Mouse (Mus musculus) ES-E14 (cell line): Measurements from ENCODE around the gene Gpld1. TPM values are rescaled to one million over a fixed set of nuclear protein-coding genes. Genes with fewer than 3 reads are reported as not detected.
"Not testable (repeated sequence)": the region's sequence is repeated elsewhere in the genome, so short reads cannot be mapped to it uniquely, and the experiment has no call there.

ENCODE experiments used
- DNase-seq: peaks from one replicate; pipeline ENCODE4 v3.0.0-alpha.2; 2013; ENCODE audit warnings: low read depth, low spot score
- H3K27ac ChIP-seq: 2 replicates; pipeline ENCODE4 v1.5.1; 2012; ENCODE audit warnings: low read depth, mild to moderate bottlenecking, low read length, moderate library complexity, mixed read lengths; ENCODE audit not compliant: poor library complexity, insufficient read depth, severe bottlenecking
- H3K36me3 ChIP-seq: 2 replicates; pipeline ENCODE4 v1.6.1; 2012; ENCODE audit warnings: mild to moderate bottlenecking, low read length, moderate library complexity, mixed read lengths; ENCODE audit not compliant: control insufficient read depth, poor library complexity, insufficient read depth, severe bottlenecking
- H3K4me1 ChIP-seq, 2 experiments: fragments of 150-350 bp in 1 of 2; sonication (generic) in 1 of 2; 2 replicates each; pipeline ENCODE4 v1.6.1; 2012; ENCODE audit warnings: low read length in 2 of 2, mild to moderate bottlenecking in 1 of 2, mixed read lengths in 1 of 2; ENCODE audit not compliant: control insufficient read depth in 2 of 2, insufficient read depth in 2 of 2, poor library complexity in 1 of 2
- H3K4me3 ChIP-seq, 2 experiments: fragments of 150-350 bp in 1 of 2; sonication (generic) in 1 of 2; 2 replicates each; pipeline ENCODE4 v1.5.1; 2012; ENCODE audit warnings: low read length in 2 of 2, low read depth in 1 of 2, mild to moderate bottlenecking in 1 of 2, mixed read lengths in 1 of 2; ENCODE audit not compliant: insufficient read depth in 1 of 2, poor library complexity in 1 of 2, severe bottlenecking in 1 of 2
- H3K9ac ChIP-seq: 2 replicates; pipeline ENCODE4 v1.6.1; 2012; ENCODE audit warnings: low read depth, mild to moderate bottlenecking, low read length, mixed read lengths; ENCODE audit not compliant: poor library complexity, insufficient read depth, severe bottlenecking
- H3K9me3 ChIP-seq: fragments of 150-350 bp; sonication (generic); 2 replicates; pipeline ENCODE4 v1.6.1; 2012; ENCODE audit warnings: low read depth, mild to moderate bottlenecking, low read length; ENCODE audit not compliant: control insufficient read depth, insufficient read depth
- CHD2 ChIP-seq: IDR thresholded peaks from 2 replicates; pipeline ENCODE4 v1.6.1; 2014; ENCODE audit warnings: mild to moderate bottlenecking, low read depth, low read length, inconsistent platforms
- HCFC1 ChIP-seq: IDR thresholded peaks from 2 replicates; pipeline ENCODE4 v1.6.1; 2012; ENCODE audit warnings: low read length, inconsistent platforms, borderline replicate concordance; ENCODE audit not compliant: insufficient read depth
- MAFK ChIP-seq: IDR thresholded peaks from 2 replicates; pipeline ENCODE4 v1.6.1; 2014; ENCODE audit warnings: mild to moderate bottlenecking, low read depth, low read length, inconsistent platforms; ENCODE audit not compliant: insufficient read depth
- ZC3H11A ChIP-seq: IDR thresholded peaks from 2 replicates; pipeline ENCODE4 v1.6.1; 2012; ENCODE audit warnings: low read depth, mild to moderate bottlenecking, inconsistent platforms, low read length, borderline replicate concordance
- ZNF384 ChIP-seq: IDR thresholded peaks from 2 replicates; pipeline ENCODE4 v1.6.1; 2012; ENCODE audit warnings: low read depth, low read length, inconsistent platforms
- in situ Hi-C, 2 experiments: fragments of 600-800 bp; cut with MboI; formaldehyde crosslinking; loops; one replicate each; pipeline ENCODE4 v1.15.1; 2025; ENCODE audit warnings: low sequenced_read_pairs in 2 of 2, inconsistent platforms in 1 of 2; ENCODE audit not compliant: unreplicated experiment in 2 of 2
- total RNA-seq: library from RNA; depleted of rRNA; stranded (reverse); fragments of 300-350 nt; gene quantifications from 2 replicates; pipeline ENCODE4 v1.2.3, GENCODE M21; 2012

Gpld1 gene
- total RNA-seq, 1 experiment, result 0.67 TPM

DNA sequence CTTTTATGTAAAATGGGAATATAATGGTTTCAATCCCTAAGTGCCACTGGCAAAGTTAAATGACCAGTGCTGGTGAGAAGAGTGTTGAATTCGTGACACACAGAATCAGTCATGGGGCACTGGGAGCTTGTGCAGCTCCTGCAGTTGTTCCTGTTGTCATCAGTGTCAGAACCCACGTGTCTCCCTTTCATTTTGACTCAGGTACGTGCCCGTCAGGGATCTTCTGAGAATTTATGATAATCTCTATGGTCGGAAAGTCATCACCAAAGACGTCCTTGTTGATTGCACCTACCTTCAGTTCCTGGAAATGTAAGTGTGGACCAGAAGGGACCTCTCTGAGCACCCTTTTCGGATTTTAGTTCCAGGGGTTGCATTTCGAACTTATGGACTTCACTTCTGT is 19.2 kb downstream of the Gpld1 start:
- no peak overlapping the region for H3K4me3 ChIP-seq
- H3K27ac ChIP-seq, result no peak overlapping the region
- peaks cover 1 to 6% of the 10 kb centered on the region in 2 experiments; a peak in 1 of 4 replicates for H3K4me1 ChIP-seq
- H3K9ac ChIP-seq, result no peak overlapping the region
- in situ Hi-C loops, result no loop called here
- H3K9me3 ChIP-seq, result no peaks in the 10 kb centered on the region
- H3K36me3 ChIP-seq, result no peaks in the 10 kb centered on the region
- no peak for DNase-seq
- TF ChIP-seq MAFK (no peak), ZC3H11A (no peak), ZNF384 (no peak), CHD2 (no peak), HCFC1 (no peak)

DNA sequence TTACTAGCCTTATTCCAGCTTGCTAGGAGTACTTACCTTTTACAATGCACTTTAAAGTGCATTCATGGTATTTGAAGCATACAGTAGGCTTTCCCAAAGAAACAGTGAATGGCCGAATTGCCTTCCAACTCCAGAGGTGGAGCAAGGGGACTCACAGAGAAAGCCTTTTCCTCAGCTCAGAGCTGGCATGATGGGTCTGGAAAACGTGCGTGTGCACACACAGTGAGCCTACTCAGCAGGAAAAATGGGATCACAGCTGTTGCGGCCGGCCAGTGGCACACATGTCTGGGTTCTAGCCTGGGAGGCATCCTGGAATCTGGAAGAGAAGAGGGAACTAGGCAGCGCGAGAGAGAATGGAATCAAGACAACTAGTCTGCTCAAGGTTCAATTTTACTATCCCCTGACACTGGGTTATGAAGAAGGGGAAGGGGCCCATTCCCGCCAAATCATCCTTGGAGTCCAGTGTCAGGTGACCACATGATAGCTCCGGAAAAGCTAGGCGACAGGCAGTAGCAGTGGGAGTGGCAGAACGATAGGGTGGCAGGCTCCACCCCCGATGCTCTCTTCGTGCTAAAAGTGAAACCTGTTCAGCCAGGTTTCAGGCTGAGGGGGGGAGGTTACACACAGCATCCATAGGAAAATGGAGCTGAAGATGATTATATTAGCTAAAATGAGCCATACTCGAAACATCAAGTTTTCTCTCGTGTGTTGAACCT is 22.3 kb downstream of the Gpld1 start:
- in situ Hi-C loops, result no loop called here

DNA sequence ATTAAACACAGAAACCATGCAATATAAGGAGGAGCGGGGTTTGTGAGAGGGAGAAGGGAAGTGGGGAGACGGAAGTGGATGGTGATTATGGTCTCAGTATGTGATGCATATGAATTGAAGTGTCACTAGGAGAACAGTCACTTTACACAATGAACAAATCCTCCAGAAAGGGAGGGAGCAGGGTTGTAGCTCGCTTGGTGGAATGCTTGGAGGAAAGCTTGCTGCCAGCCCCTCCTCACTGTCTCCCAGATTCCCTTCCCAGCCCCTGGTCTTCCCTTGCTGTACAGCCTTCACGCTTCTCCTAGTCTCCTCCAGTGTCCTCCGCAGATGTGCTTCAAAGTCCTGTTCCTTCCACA is 22.9 kb downstream of the Gpld1 start:
- in situ Hi-C loops, result no loop called here
- TF ChIP-seq ZNF384, result no peak
- TF ChIP-seq ZC3H11A, result no peak
- Histone ChIP-seq H3K4me3 (no peak overlapping the region), H3K9ac (no peak overlapping the region), H3K36me3 (no peaks in the 10 kb centered on the region), H3K27ac (no peak overlapping the region), H3K9me3 (no peaks in the 10 kb centered on the region), H3K4me1 (peaks cover 1 to 6% of the 10 kb centered on the region in 2 experiments; a peak in 1 of 4 replicates)
- no peak for DNase-seq

More for the DNA sequence above, 22.3 kb downstream of the Gpld1 start:
- Histone ChIP-seq H3K4me3 (no peak overlapping the region), H3K36me3 (no peaks in the 10 kb centered on the region), H3K9me3 (no peaks in the 10 kb centered on the region), H3K9ac (no peak overlapping the region), H3K27ac (no peak overlapping the region), H3K4me1 (peaks cover 1 to 6% of the 10 kb centered on the region in 2 experiments; a peak in 1 of 4 replicates)
- no peak for DNase-seq
- TF ChIP-seq MAFK (no peak), ZNF384 (no peak), HCFC1 (no peak), ZC3H11A (no peak), CHD2 (no peak)

DNA sequence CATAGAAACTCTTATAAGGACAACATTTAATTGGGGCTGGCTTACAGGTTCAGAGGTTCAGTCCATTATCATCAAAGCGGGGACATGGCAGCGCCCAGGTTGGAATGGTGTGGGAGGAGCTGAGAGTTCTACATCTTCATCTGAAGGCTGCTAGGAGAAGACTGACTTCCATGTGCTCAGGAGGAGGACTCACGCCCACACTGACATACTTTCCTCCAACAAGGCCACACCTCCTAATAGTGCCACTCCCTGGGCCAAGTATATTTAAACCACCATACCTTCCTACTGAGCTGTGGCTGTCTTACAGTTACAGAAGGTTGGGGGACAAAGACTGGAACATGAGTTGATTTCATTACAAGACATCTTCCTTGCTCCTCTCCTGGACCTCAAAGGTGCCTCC is 28.8 kb downstream of the Gpld1 start:
- H3K36me3 ChIP-seq, H3K27ac ChIP-seq, H3K4me3 ChIP-seq, H3K9ac ChIP-seq, H3K9me3 ChIP-seq, DNase-seq, H3K4me1 ChIP-seq, in situ Hi-C loops: not testable (repeated sequence)

DNA sequence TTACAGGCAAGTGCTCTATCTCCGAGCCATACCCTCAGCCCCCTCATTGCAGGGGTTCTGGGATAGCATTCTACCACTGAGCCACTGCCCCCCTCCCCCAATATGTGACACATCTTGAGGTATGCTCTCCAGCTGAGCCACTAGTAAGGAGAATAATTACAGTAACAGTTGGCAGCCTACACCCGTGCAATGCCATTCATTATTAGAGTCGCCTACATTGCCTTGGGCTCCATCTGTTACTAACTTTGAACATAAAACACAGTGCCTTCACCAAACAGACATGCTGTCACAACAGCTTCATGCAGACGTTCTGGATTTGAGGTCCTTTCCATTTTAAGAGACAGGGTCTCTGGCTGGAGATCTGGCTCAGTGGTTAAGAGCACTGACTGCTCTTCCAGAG is 33.4 kb downstream of the Gpld1 start:
- Histone ChIP-seq H3K9me3 (no peaks in the 10 kb centered on the region), H3K4me3 (no peak overlapping the region), H3K27ac (no peak overlapping the region), H3K9ac (no peak overlapping the region), H3K4me1 (no peaks in the 10 kb centered on the region; a peak in 1 of 4 replicates), H3K36me3 (no peaks in the 10 kb centered on the region)
- no peak for TF ChIP-seq ZC3H11A
- no peak for TF ChIP-seq CHD2
- TF ChIP-seq MAFK, result no peak
- TF ChIP-seq ZNF384, result no peak
- no peak for TF ChIP-seq HCFC1
- in situ Hi-C loops, result no loop called here
- DNase-seq, result no peak
